ENCODE assay signal across 8 mouse cellular contexts in genomic region chr8:105268342-105269074, GRCm38 (mm10). TPM values are rescaled to one million over a fixed set of nuclear protein-coding genes. Genes with fewer than 3 reads are reported as not detected.
DNase-seq lines count a peak whose midpoint lies in the region; ATAC-seq and TF ChIP-seq lines count a peak whose summit lies in the region.

No protein-coding gene starts in this region.

- no peak for TF ChIP-seq CTCF in stomach, postnatal 0 days (IDR thresholded peaks at IDR 0.05; ENCODE audit: low read depth)

- no peak for TF ChIP-seq EP300 in stomach, postnatal 0 days (optimal IDR thresholded peaks at IDR 0.05)

- DNase-seq in heart, adult 18-20 months, result no peak
- DNase-seq in cerebellum, postnatal 14 days, result peak; percentile 72 to 74
- DNase-seq in layer of hippocampus, postnatal 36 days, result peak; percentile 70 to 79
- DNase-seq in mesoderm, embryonic 11.5 days (ENCODE audit: low read depth, low spot score), result peak; percentile 86
- peak; percentile 39 for DNase-seq in stomach, postnatal 0 days (ENCODE audit: low spot score)
- no peak for DNase-seq in thymus, postnatal 10 days (ENCODE audit: low spot score in 2 of 2)

- under 1% methylated on average over 65 of the region's 65 CpGs for WGBS in heart, embryonic 13.5 days
- under 1% methylated on average over 65 of the region's 65 CpGs for WGBS in heart, embryonic 14.5 days
- 14% methylated on average over 65 of the region's 65 CpGs for WGBS in stomach, postnatal 0 days

- peak overlapping the region; percentile 74 for H3K9ac ChIP-seq in heart, embryonic 13.5 days
- peak overlapping the region; percentile 69 for H3K9ac ChIP-seq in heart, embryonic 14.5 days (ENCODE audit: low read length)
- H3K9ac ChIP-seq in stomach, postnatal 0 days (ENCODE audit: low read length), result peak overlapping the region; percentile 35

- peaks cover 90% of the 10 kb centered on the region for H3K27me3 ChIP-seq in heart, embryonic 13.5 days (replicated peaks)
- peaks cover 73% of the 10 kb centered on the region for H3K27me3 ChIP-seq in heart, embryonic 14.5 days (ENCODE audit: control insufficient read depth, insufficient read depth, low read length)
- peaks cover 4% of the 10 kb centered on the region; the same call in 1 of the 2 replicates for H3K27me3 ChIP-seq in stomach, postnatal 0 days (ENCODE audit: control insufficient read depth, insufficient read depth, low read length)

- H3K36me3 ChIP-seq in heart, embryonic 13.5 days, result no peaks in the 10 kb centered on the region
- no peaks in the 10 kb centered on the region for H3K36me3 ChIP-seq in heart, embryonic 14.5 days (ENCODE audit: control insufficient read depth, insufficient read depth, low read length)
- H3K36me3 ChIP-seq in stomach, postnatal 0 days (ENCODE audit: control insufficient read depth, insufficient read depth, low read length), result no peaks in the 10 kb centered on the region; the same call in 1 of the 2 replicates

- 0 out of 2 replicates have a peak, but pooled peaks cover 6% of the 10 kb centered on the region for H3K9me3 ChIP-seq in heart, embryonic 13.5 days
- no peaks in the 10 kb centered on the region for H3K9me3 ChIP-seq in heart, embryonic 14.5 days (ENCODE audit: control insufficient read depth, low read length)
- H3K9me3 ChIP-seq in stomach, postnatal 0 days (ENCODE audit: control insufficient read depth, low read length), result no peaks in the 10 kb centered on the region

- peak overlapping the region; percentile 60 for H3K4me3 ChIP-seq in heart, embryonic 13.5 days
- peak overlapping the region; percentile 44 to 54 for H3K4me3 ChIP-seq in heart, embryonic 14.5 days (ENCODE audit: control insufficient read depth in 1 of 2, insufficient read depth in 1 of 2, low read depth in 1 of 2, low read length in 2 of 2)
- H3K4me3 ChIP-seq in stomach, postnatal 0 days (ENCODE audit: low read depth, low read length), result peak overlapping the region; percentile 40

- no peak overlapping the region for H3K27ac ChIP-seq in heart, embryonic 13.5 days (replicated peaks)
- H3K27ac ChIP-seq in heart, embryonic 14.5 days (replicated peaks in 1 of 2; ENCODE audit: control insufficient read depth in 1 of 2, insufficient read depth in 1 of 2, low read depth in 2 of 2, low read length in 2 of 2), result no peak overlapping the region
- H3K27ac ChIP-seq in stomach, postnatal 0 days (replicated peaks), result no peak overlapping the region; the same call in 1 of the 2 replicates

- H3K4me2 ChIP-seq in heart, embryonic 13.5 days, result peak overlapping the region; percentile 96
- H3K4me2 ChIP-seq in heart, embryonic 14.5 days (ENCODE audit: low read length), result peak overlapping the region; percentile 97
- peak overlapping the region; percentile 73 for H3K4me2 ChIP-seq in stomach, postnatal 0 days (replicated peaks; ENCODE audit: low read depth)

- H3K4me1 ChIP-seq in heart, embryonic 13.5 days, result peaks cover 45% of the 10 kb centered on the region
- peaks cover 13 to 33% of the 10 kb centered on the region in 2 experiments; a peak in 3 of 4 replicates for H3K4me1 ChIP-seq in heart, embryonic 14.5 days (ENCODE audit: control insufficient read depth in 2 of 2, insufficient read depth in 2 of 2, low read length in 2 of 2)
- 0 out of 2 replicates have a peak, but pooled peaks cover 9% of the 10 kb centered on the region for H3K4me1 ChIP-seq in stomach, postnatal 0 days (replicated peaks; ENCODE audit: control insufficient read depth, insufficient read depth)

- ATAC-seq in heart, embryonic 13.5 days (ENCODE audit: extremely low read depth, insufficient number of reproducible peaks, low FRiP score, low TSS enrichment), result 0 out of 2 replicates have a peak, but pooled peaks have one; percentile 22
- peak; percentile 29 for ATAC-seq in heart, embryonic 14.5 days (ENCODE audit: insufficient number of reproducible peaks, insufficient read depth, low FRiP score, low read depth)
- ATAC-seq in stomach, postnatal 0 days (ENCODE audit: low FRiP score, low TSS enrichment), result no peak

RNA-seq across cellular contexts. Expression of gene Hsf4, which starts 1.1 kb away (rescaled TPM):
- 0.15 TPM in 1 of 2 replicates, not detected in the other for polyA plus RNA-seq in heart, embryonic 13.5 days (2015; fragmentation: Nextera tagmentation; extraction: Ambion mirVana)
- total RNA-seq in heart, adult 18-20 months (2021), result 1 to 10 TPM; 4.6 to 4.7 TPM
- 0.27 TPM in 1 of 2 replicates, not detected in the other for polyA plus RNA-seq in heart, embryonic 14.5 days (2014; fragmentation: Nextera tagmentation; extraction: Ambion mirVana)
- total RNA-seq in layer of hippocampus, postnatal 36 days (2021), result 1 to 10 TPM; 4.9 to 7.0 TPM
- polyA plus RNA-seq in stomach, postnatal 0 days (2015; fragmentation: Nextera tagmentation; extraction: Ambion mirVana), result 0.23 and 0.34 TPM in 2 replicates

RNA-seq across cellular contexts. Expression of gene Fbxl8, which starts 4.1 kb away (rescaled TPM):
- polyA plus RNA-seq in heart, embryonic 13.5 days (2015; fragmentation: Nextera tagmentation; extraction: Ambion mirVana), result 3.2 and 3.3 TPM in 2 replicates
- total RNA-seq in heart, adult 18-20 months (2021), result 1 to 10 TPM; 2.9 to 3.0 TPM
- 2.9 and 4.0 TPM in 2 replicates for polyA plus RNA-seq in heart, embryonic 14.5 days (2014; fragmentation: Nextera tagmentation; extraction: Ambion mirVana)
- 1 to 10 TPM; 1.0 TPM for total RNA-seq in layer of hippocampus, postnatal 36 days (2021)
- polyA plus RNA-seq in stomach, postnatal 0 days (2015; fragmentation: Nextera tagmentation; extraction: Ambion mirVana), result 3.5 and 3.7 TPM in 2 replicates

RNA-seq across cellular contexts. Expression of gene Tradd, which starts 4.1 kb away (rescaled TPM):
- polyA plus RNA-seq in heart, embryonic 13.5 days (2015; fragmentation: Nextera tagmentation; extraction: Ambion mirVana), result 18.3 and 18.8 TPM in 2 replicates
- 1 to 10 TPM; 4.9 to 5.8 TPM for total RNA-seq in heart, adult 18-20 months (2021)
- polyA plus RNA-seq in heart, embryonic 14.5 days (2014; fragmentation: Nextera tagmentation; extraction: Ambion mirVana), result 15.2 and 18.0 TPM in 2 replicates
- total RNA-seq in layer of hippocampus, postnatal 36 days (2021), result 1 to 10 TPM; 8.2 to 9.0 TPM
- 28.6 and 30.5 TPM in 2 replicates for polyA plus RNA-seq in stomach, postnatal 0 days (2015; fragmentation: Nextera tagmentation; extraction: Ambion mirVana)

RNA-seq across cellular contexts. Expression of gene Nol3, which starts 7.4 kb away (rescaled TPM):
- polyA plus RNA-seq in heart, embryonic 13.5 days (2015; fragmentation: Nextera tagmentation; extraction: Ambion mirVana), result 2.5 and 2.7 TPM in 2 replicates
- 10 to 100 TPM; 22.1 to 25.7 TPM for total RNA-seq in heart, adult 18-20 months (2021)
- 2.9 and 3.4 TPM in 2 replicates for polyA plus RNA-seq in heart, embryonic 14.5 days (2014; fragmentation: Nextera tagmentation; extraction: Ambion mirVana)
- total RNA-seq in layer of hippocampus, postnatal 36 days (2021), result 1 to 10 TPM; 6.9 to 9.1 TPM
- polyA plus RNA-seq in stomach, postnatal 0 days (2015; fragmentation: Nextera tagmentation; extraction: Ambion mirVana), result 1.2 and 1.4 TPM in 2 replicates

RNA-seq across cellular contexts. Expression of gene B3gnt9, which starts 13.6 kb away (rescaled TPM):
- 11.8 and 14.5 TPM in 2 replicates for polyA plus RNA-seq in heart, embryonic 13.5 days (2015; fragmentation: Nextera tagmentation; extraction: Ambion mirVana)
- total RNA-seq in heart, adult 18-20 months (2021), result 1 to 10 TPM; 3.3 TPM
- 11.5 and 15.0 TPM in 2 replicates for polyA plus RNA-seq in heart, embryonic 14.5 days (2014; fragmentation: Nextera tagmentation; extraction: Ambion mirVana)
- total RNA-seq in layer of hippocampus, postnatal 36 days (2021), result 1 to 10 TPM; 2.2 to 2.6 TPM
- polyA plus RNA-seq in stomach, postnatal 0 days (2015; fragmentation: Nextera tagmentation; extraction: Ambion mirVana), result 14.7 and 15.4 TPM in 2 replicates

Comparison
In these comparisons a context has a peak if more than half of its experiments do, and no peak if none do; other contexts are left out.
1. DNase-seq: peak in cerebellum, postnatal 14 days (2 of 2), layer of hippocampus, postnatal 36 days (2 of 2), mesoderm, embryonic 11.5 days (single experiment) and stomach, postnatal 0 days (single experiment); none in heart, adult 18-20 months (0 of 2) and thymus, postnatal 10 days (0 of 2).
2. Peak in every context shown above with its lines, with median percentiles within 50 percentile points of each other: H3K4me2 ChIP-seq, H3K4me3 ChIP-seq and H3K9ac ChIP-seq.